Mouse (Mus musculus) urinary bladder, postnatal 14 days (tissue): ENCODE measurements around the gene Plxna2.

Source experiments
- DNase-seq: peaks from one replicate; pipeline ENCODE4 v3.0.0; 2021; ENCODE audit warnings: low spot score

Gene Plxna2

DNA sequence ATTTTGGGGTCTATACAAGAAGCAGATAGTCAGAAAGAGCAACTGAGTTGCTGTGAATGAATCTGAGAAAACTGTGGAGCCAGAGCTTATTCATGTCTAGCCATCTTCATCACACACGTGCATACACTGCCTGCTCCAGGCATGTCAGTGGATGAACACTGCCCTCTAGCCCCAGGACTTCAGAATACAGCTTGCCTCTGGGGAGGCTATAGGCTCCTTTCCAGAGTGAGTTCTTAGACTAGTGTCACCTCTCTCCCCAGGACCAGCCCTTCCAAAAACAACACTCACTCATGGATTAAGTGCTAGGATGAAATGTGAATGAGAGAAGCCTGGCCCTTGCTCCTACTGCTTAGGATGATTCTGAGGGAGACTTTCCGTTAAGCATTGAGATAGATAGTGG, 198.9 kb downstream of the Plxna2 start:
- DNase-seq = peak; percentile 73

DNA sequence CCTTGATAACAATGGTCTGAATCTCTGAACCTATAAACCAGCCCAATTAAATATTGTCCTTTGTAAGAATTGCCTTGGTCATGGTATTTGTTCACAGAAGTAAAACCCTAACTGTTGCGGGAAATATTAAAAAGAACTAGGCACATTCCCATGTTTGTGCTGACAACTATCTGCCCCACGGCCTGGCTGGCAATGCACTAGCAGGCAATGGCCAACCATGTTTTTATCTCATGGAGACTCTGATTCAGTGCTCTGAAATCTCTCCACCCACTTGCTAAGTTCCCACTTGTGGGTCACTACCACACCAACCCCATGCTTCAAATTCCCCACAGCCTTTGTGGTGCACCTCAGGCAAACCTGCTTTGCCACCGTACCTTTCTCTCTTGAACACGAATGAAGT, 202.9 kb downstream of the Plxna2 start:
- no peak for DNase-seq

DNA sequence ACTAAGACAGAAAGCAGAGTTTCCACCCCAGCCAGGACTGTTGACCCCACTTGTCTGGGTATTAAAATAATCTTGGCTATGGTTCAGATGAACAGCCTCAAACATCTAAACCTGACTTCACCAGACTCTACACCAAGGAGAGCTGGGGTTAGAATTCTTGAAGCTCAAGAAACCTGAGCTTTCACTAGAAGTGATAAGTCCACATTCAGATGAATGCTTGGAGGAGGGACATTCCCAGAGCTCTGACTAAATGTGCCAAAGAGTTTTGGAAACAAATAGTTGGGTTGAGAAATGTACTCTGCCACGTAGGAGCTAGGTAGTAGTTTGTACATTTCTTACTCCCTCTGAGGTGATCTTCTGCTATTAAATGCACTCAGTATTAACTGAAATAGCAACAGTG, 203.7 kb downstream of the Plxna2 start:
- no peak for DNase-seq

DNA sequence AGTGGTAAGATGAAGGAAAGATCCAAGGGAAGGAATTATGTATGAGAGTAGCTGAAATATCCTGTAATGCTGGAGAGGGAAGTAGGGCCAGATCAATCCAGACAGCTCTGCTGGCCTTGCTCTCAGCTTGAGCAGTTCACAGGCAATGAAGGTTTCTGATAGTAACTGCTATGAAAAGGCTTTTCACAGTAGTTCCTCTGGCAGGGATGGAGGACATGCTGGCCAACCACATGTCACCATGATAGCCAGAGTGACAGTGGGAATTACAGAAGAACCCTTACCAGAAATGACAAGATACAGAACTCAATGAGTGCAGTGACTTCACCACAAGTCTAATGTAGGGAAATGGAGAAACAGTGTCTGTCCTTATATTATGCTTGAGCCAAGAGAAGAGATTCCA, 210.3 kb downstream of the Plxna2 start:
- DNase-seq = no peak

DNA sequence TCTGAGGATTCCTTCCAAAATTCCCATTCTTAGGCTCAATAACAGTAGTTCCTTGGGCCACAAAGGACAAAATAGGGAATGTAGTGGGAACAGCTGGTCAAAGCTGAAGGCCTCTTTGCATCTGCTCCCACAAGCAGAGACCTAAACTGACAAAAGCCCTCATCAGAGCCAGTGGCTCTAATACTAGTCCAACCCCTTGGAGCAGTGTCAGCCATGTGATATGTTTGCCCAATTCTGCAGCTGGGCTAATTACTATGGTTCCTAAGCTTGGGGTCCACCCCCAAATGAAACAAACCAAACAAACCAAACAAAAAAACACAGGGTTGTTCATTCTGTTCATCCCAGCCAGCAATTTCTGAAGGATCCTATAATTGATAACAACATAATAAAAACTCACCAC, 217.2 kb downstream of the Plxna2 start:
- no peak for DNase-seq

DNA sequence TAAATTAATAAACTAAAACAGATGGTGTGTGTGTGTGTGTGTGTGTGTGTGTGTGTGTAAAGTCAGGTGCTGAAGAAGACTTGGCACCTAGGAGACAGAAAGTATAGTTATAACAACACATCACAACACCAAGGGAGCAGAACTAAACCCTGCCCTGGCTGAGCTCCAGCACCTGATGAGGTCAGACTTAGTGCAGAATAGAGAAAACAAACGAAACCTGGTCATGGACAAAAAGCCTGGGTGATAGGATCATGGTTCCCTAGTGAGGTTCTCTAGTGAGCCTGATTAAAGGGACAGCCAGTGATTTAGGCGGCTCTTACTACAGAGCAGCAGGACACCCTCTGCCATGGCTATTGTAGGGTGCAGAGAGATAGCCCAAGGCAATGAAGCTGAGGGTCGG, 218.2 kb downstream of the Plxna2 start:
- no peak for DNase-seq

DNA sequence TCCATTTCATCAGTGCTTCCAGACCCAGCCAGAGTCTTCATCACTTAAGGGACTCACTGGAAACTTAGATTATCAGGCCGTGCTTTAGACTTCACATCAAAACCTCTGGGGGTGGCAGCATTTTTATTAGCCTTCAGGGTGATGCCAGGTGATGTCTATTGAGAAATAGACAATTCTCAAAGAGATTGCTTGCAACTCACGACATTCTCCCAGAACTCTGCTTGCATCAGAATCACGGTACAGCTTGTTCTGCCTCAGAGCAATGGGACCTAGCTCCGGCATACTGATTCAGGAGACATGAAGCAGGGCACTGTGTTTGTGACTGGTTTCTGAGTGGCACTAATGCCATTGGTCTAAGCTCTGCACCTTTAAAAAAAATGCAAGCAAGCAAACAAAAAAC, 218.7 kb downstream of the Plxna2 start:
- DNase-seq = no peak

DNA sequence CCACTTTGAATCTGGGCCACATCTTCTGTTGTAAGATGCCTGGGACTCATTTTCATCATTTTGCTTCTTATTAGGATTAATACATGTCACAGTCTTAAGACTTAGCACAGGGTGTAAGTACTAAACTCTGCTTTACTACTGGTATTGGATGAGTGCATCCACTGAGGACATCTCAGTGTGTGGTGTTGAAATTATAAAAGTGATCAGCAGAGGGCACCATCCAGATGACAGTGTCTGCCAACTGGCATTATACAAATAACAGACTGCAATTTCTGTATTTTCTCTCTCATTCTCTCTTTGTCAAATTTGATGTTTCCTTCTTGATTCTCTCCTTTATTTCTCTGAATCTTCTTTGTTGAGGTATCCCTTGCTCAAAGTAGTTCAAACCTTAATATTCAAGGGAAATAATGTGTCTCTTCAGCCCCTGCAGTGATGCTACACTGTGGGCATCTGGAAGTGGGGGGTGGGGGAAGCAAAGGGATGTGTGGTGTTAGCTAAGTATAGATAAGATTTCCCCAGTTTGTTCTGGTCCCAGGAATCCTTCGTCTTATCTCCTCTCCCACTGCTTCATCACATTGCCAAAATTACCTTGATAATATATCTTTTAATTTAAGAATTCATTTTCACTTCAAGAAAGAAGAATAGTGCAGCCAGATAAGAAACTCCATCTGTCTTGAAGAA, 221.4 kb downstream of the Plxna2 start:
- peak; percentile 28 for DNase-seq

DNA sequence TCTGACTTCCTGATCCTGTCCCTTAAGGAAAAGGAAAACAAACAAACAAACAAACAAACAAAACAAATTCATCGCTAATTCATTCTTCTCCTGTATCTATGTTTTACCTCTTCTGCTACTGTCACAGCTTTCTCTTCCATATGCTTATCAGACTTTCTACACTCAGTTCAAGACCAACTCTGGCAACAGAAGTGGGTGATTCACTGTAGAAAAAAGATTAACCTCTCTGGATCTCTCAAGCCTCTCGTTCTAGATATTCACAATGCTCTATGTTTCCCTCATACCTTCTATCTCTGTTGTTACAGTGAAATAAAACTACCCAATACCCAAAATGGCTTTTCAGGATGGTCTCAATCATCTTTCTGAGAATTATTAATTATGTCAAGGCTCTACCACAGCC, 225.0 kb downstream of the Plxna2 start:
- no peak for DNase-seq

DNA sequence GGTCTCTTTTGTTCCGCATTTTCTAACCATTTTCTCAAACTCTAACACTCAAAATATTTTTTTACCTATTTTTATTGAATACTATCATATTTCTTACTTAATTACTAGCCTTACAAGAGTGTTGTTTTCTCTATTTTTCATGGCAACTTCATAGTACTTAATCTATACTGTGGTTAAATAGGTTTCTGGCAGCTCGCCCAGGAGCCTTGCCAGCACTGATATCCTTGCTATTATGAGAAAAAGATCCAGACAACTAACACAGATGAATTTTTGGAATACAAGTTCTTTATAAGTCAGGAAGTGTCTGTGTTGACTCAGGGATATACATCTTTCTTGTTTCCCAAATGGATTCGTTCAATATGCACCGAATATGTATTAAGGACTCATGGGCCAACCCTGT, 229.0 kb downstream of the Plxna2 start:
- no peak for DNase-seq

DNA sequence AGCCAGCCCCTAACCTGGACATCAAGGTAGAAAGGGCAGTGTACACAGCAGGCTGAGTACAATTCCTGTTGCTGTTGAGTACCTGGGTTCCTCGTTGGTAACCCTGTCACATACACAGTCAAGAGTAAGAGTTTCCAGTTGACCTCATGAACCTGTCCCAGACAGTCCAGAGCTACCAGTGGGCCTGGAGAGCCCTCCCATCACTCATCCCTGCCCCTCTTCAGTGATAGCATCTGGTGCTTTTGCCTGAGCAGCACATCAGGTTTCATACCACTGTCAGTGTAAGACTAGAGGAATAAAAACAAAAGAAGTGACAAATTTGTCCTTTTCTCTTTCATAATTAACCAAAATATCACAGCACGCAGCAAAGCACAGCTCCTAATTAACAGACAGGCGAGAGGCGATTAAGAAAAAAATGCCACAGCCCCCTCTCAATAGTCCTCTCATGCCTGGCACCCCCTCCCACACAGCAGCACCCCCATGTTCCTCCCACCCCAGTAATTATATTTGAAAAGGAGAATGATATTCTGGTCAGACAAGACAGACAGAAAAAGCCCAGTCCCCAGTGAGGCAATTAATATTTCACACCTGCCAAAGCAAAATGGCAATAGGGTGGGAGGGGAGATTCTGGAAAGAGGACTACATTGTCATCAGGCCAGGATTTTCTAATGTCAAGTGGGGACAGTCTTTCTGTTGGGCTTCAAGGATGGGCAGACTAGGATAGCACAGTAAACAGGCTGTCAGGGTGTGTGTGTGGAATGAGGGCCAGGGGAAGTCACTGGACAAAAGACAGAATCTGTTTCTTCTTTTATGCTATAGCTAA, 233.4 kb downstream of the Plxna2 start:
- DNase-seq = no peak

DNA sequence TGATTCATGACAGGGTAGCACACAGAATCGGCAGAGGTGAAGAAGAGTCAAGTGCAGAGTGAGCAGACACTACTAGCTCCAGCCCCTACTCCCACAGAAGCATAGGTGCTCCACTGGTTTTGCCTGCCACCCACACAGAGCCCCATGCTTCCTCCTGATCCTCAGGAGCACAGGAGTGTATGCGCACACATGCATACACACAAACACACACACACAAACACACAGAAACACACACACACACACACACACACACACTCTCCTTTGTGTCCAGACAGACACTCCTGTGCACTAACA, 234.0 kb downstream of the Plxna2 start:
- no peak for DNase-seq
